Mouse (Mus musculus): ENCODE data around the gene Gtpbp8.

Gene Gtpbp8

GRCm38 (mm10) chr16:44727525-44727924, 18.6 kb downstream of the Gtpbp8 start:
- DNase-seq (ENCODE audit: extremely low read depth, insufficient read length, low spot score): no peak

GRCm38 (mm10) chr16:44725286-44726223, 20.6 kb downstream of the Gtpbp8 start:
- peak; percentile 55 for DNase-seq (ENCODE audit: extremely low read depth, insufficient read length, low spot score)

DNA sequence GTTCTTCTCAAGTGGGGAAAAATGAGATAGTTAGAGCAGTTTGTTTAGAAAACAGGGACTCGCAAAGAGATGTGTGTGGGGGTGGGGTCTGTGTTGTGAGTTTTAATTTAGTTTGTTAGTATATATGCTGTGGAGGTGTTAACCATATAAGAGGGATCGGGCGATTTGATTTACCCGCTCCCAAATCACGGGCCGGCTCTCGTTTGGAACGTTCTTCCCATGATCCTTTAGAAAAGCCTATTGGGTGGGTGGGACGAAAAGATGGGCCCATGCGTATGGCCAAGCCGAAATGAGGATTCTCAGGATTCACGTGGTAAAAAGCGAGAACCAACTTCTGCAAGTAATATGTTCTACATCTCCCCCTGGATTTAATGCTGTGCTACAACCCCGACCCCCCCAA, 21.3 kb downstream of the Gtpbp8 start:
- DNase-seq (ENCODE audit: extremely low read depth, insufficient read length, low spot score): no peak

GRCm38 (mm10) chr16:44724083-44724787, 21.9 kb downstream of the Gtpbp8 start, which contains the start of gene Nepro:
Gene Nepro (plus strand): TSS chr16:44724301.
- peak; percentile 96 for DNase-seq (ENCODE audit: extremely low read depth, insufficient read length, low spot score)

DNA sequence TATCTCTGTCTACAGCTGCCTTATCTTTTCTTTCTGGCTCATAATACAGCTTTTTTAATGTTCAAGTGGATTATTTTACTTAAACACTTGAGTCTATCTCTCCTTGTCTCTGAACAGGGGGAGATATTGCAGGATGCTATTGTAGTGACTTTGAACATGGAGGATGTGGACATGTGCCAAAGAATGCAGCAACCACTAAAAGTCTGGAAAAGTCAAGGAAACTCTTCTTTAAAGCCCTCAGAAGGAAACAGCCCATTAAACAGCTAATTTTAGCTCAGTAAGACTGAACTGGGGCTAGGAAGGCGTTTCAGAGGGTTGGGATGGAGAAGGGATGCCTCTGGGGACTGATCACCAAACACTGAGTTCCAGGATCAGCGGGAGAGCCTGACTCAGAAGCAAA, 23.5 kb downstream of the Gtpbp8 start:
- DNase-seq (ENCODE audit: extremely low read depth, insufficient read length, low spot score): no peak

DNA sequence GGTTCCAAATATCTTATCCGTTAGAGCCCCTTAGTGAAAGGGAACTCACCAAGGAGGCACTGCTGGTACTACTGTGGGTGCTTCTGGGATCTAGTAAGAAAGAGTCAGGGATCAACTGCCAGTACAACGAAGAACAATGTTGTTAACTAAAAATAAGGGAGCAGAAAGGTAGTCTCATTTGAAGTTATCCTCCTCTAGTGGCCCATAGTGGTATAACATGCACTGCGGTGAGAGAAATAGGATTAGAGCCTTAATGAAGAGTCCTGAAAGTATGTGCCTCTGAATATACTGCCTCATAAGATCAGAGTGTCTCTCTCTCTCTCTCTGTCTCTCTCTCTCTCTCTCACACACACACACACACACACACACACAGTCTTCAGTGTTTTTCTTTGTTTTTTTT, 25.6 kb downstream of the Gtpbp8 start:
- DNase-seq (ENCODE audit: extremely low read depth, insufficient read length, low spot score): no peak

DNA sequence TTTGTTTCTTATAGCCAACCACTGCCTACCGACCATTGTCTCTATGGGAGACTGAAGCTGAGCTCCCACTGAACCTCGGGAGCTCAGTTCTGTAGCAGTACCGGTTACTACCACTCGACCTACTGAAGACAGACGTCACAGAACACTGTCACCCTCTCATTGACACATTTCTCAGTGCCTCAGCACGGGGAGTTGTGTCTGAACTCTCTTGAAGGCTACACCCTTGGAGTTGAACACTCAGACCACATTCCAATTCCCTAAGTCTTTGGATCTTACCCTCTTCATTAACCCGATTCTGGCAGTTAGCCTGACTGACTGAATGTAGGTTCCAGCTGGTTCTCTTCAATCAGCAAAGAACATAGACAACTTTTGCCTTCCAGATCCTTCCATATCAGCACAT, 26.8 kb downstream of the Gtpbp8 start:
- DNase-seq (ENCODE audit: extremely low read depth, insufficient read length, low spot score): no peak

DNA sequence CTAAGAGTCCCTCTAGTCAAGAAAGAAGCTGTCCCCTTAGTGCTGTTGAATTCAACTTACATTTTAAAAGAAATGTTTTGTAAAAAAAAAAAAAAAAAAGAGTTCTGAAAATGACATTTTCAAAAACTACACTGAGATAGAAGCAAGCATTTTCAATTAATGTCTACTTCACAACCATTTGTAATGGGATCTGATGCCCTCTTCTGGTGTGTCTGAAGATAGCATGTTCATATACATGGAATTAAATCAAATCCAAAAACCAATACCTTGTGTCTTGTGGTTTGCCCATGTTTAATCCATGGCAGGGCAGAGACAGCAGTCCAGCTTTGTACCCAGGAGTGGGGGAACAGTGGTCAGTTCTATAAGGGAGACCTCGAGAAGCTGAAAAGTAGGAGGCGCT, 28.3 kb downstream of the Gtpbp8 start:
- no peak for DNase-seq (ENCODE audit: extremely low read depth, insufficient read length, low spot score)

- DNase-seq (ENCODE audit: extremely low read depth, insufficient read length, low spot score): no peak
Observed at GRCm38 (mm10) chr16:44717141-44717634, 29.0 kb downstream of the Gtpbp8 start.

DNA sequence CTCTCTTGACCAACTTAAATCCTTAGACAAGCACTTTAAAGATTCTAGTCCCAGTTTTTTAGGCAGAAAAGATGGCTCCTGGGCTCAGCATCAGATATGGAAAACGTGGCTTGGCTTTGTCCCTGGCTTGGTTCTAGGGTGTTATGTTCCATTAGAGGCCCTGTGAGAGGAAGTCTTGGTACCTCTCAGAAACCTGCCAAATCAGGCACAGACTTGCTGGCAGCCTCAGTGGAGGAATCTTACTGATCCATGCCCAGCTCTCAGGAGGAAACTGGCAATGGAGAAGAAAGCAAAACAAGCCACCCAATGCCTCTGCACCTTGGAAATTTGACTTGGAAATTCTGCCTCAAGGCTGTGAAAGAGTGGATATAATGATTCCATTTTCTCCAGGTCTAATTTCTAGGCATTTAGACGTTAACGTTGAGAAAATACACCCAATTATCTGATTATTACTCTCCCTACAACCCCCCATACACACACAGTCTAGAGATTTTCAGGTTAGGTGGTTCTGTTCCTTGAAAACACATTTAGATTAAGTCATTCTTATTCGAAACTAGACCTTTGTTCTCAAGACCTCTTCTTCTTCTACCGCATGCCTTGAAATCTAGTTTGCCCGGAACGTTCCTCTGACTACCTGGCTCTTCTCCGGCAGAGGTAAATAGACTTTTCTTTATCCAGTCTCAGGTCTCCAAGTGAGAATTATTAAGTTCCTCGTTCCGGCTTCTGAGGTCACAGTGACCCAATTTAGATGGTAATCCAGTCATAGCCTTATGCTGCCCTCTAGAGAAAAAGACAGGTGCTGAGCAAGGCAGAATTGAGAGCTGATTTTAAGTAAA, 29.6 kb downstream of the Gtpbp8 start:
- DNase-seq (ENCODE audit: extremely low read depth, insufficient read length, low spot score): no peak

DNA sequence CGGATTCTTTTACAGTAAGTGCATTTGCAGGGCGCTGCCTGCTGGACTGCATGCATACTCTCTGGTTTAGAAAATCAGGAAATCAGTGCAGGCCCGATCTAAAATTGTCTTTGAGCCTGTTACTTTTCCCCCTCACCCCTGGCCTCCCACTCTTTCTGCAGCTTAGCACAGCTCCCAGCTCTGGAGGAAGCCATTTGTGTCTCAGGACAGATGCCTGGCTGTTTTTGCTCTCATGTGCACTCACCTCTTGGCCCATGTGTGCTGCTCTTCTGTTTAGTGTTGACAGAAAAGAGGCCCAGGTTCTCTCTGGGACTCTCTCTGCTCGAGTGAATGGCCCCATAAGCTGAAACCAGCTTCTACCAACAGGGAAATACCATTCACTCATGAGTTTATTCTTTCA, 42.7 kb downstream of the Gtpbp8 start:
- DNase-seq (ENCODE audit: extremely low read depth, insufficient read length, low spot score): no peak

GRCm38 (mm10) chr16:44702272-44702671, 43.9 kb downstream of the Gtpbp8 start:
- no peak for DNase-seq (ENCODE audit: extremely low read depth, insufficient read length, low spot score)

GRCm38 (mm10) chr16:44701155-44701554, 45.0 kb downstream of the Gtpbp8 start:
- DNase-seq (ENCODE audit: extremely low read depth, insufficient read length, low spot score): no peak

- no peak for DNase-seq (ENCODE audit: extremely low read depth, insufficient read length, low spot score)
Observed at GRCm38 (mm10) chr16:44697473-44698205, 48.5 kb downstream of the Gtpbp8 start.

- DNase-seq (ENCODE audit: extremely low read depth, insufficient read length, low spot score): no peak
Observed at GRCm38 (mm10) chr16:44695859-44696620, 50.1 kb downstream of the Gtpbp8 start.

- DNase-seq (ENCODE audit: extremely low read depth, insufficient read length, low spot score): no peak
Observed at GRCm38 (mm10) chr16:44695214-44695858, 50.8 kb downstream of the Gtpbp8 start.

- no peak for DNase-seq (ENCODE audit: extremely low read depth, insufficient read length, low spot score)
Observed at GRCm38 (mm10) chr16:44693695-44694094, 52.5 kb downstream of the Gtpbp8 start.

- no peak for DNase-seq (ENCODE audit: extremely low read depth, insufficient read length, low spot score)
Observed at GRCm38 (mm10) chr16:44692541-44692940, 53.6 kb downstream of the Gtpbp8 start.

Data from 3134 (cell line).